Mouse (Mus musculus): ENCODE measurements at regions not wholly inside any gene's neighbourhood (a gene's known extent, or its start where the extent isn't known, plus 50 kb on each side); places are given as distances from the start of the nearest gene placed in this dataset.

DNA sequence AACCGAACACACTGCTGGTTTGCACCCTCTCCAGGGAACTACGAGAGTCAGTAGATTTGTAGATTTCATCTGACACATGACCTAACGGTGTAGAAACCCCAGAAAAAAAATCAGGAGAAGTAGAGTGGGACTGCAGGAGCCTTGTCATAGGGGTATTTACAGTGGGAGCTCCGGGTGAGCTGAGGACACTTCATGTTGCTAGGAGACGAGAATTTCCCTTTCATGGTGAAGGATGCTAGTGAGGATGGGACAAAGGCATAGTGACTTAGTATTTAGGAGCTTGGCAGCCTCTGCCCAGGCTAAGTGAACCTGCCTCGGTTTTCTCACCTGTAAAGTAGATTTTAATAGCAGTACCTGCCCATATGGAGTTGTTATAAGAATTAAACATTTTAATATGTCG is 52.8 kb upstream of the Epha4 start:
- DNase-seq (ENCODE audit: extremely low spot score, low spot score): no peak

All from neural tube, embryonic 10.5 days (tissue).